Mouse (Mus musculus) thymus, postnatal 36 days (tissue): ENCODE results near the gene Skiv2l.
A peak's percentile ranks its signal among the peaks of the same experiment; 100 is the strongest.

Experiments
- DNase-seq, 2 experiments: peaks; one replicate each; pipeline ENCODE4 v3.0.0; 2022; ENCODE audit warnings: mixed read lengths in 2 of 2

Gene Skiv2l

DNA sequence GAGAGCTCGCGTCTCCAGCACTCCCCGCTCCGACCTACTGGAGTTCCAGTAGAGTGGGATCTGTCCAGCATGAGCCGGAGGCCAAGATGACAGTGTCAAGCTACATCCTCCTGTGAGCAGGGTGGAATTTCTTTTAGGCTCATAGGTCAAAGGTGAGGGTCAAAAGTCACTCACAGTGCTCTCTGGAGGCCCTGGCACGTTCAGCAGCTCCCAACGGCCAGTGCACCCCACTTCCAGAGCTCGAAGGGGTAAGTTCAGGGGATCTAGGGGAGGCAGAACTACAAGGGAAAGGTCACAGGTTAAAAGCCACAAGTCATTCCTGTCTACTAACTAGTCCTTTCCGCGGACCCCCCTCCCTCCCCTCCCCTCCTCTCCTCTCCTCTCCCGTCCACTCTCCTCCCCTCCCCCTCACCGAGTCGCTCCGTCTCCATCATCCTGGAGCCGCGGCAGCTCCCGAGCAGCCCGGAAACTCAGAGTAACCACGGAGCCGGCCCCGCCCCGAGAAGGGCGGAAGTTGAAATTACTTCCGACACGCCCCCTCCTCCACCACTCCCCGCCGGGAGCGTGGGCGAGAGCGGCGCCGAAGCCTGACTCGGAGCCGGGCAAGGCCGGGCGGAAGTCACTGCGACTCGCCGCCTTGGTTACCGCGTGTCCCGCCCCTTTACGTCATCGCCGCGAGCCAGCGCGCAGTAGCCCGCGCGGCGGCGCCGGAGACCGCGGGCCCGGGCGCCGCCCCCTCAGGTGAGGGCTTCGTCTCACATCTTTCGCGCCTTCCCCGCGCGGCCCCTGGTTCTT is at the start of gene Skiv2l, which contains the start of gene Nelfe:
Gene Skiv2l (minus strand): TSS at position 489 of the 795 bp plus-strand sequence.
Gene Nelfe (plus strand): TSS at position 670 of the 795 bp plus-strand sequence.
- DNase-seq = peak; percentile 98 to 99

DNA sequence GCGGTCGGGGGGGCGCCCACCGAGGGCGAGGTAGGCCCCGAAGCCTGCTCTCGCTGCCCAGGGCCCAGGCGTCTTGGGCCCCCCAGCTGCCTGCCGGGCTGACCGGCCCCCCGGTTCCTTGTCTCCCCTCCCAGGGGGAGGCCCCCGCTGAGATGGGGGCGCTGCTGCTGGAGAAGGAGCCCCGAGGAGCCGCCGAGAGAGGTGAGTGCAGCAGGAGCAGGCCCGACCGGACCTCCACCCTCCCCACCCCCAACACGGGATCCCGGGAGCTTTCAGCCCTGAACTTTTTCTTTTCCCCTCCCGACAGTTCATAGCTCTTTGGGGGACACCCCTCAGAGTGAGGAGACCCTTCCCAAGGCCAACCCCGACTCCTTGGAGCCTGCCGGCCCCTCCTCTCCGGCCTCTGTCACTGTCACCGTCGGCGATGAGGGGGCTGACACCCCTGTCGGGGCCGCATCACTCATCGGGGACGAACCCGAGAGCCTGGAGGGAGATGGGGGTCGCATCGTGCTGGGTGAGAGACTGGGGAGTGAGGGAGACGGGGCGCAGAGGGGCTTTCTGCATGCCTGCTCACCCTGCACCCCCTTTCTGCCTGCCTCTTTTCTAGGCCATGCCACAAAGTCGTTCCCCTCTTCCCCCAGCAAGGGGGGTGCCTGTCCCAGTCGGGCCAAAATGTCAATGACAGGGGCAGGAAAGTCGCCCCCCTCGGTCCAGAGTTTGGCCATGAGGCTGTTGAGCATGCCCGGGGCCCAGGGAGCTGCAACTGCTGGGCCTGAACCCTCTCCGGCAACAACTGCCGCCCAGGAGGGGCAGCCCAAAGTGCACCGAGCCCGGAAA is 49.3 kb upstream of the Skiv2l start:
- peak; percentile 60 to 72 for DNase-seq

DNA sequence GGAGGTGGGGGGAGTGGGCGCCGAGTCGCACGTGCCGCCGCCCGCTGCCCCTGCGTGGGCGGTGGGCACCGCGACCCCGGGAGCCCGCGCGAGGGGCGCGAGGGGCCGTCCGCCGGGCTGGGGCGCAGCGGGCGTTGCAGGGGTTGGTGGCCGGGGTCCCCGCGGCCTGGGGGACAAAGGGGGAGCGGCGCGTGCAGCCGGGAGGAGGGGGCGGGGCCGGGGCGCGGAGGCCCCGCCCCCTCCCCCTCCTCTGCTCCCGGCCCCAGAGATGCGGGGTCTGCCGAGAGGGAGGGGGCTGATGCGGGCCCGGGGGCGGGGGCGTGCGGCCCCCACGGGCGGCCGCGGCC is 48.7 kb upstream of the Skiv2l start:
- no peak for DNase-seq

DNA sequence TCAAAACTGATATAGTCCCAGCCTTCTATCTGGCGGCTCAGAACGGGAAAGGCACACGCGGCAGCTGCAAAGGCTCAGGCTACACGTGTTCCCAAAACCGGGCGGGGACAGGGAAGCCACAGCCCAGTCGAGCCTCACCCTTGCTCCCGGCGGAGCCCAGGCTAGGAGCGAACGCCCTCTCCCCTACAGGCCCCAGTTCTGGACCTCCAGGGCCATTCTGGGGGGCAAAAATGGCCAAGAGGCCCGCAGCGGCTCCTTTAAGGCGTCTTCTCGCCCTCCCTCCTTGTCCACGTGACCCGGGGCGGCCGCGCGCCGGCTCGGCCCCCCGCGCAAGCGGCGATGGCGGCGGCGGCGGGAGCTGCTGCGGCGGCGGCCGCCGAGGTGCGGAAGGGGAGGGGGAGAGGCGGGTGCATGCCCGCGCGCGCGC is 48.2 kb upstream of the Skiv2l start, which contains the start of the genes C2 and Ehmt2:
Gene C2 (minus strand): TSS at position 106 of the 427 bp plus-strand sequence.
Gene Ehmt2 (plus strand): TSS at position 310 of the 427 bp plus-strand sequence.
- peak; percentile 83 to 85 for DNase-seq

DNA sequence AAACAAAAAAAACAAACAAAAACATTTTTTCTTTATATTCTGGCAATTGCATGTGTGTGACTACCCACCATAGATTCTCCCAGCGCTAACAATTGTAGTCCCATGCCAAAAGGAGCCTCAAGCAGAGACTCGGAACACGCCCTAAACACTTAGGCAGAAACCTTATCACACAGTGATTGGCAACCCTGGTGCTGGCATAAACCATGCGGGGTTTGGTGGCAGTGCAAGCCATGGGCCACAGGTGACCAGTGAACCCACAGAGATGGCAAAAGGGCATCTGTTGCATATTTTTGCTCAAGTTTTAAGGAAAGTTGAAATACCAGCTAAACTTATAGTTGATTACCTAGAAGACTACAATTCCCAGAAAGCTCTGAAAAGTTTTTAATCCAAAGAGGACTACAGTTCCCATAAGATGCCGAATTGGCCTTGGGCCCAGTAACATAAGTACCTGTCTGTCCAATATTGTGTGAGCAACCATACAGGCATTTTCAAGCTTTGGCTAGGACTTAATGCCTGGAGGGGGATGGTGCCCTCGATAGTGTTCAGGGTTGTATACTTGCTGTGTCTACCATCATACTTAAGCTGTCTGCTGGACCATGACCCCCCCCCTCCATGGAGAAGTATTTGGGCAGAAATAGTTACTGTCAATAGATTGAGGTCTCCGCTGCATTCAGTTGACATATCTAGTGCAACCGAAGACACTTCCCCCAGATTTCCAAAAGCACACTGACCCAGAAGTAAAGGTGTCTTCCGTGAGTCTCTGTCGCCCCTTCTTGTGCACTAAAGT is 47.6 kb upstream of the Skiv2l start:
- no peak for DNase-seq

DNA sequence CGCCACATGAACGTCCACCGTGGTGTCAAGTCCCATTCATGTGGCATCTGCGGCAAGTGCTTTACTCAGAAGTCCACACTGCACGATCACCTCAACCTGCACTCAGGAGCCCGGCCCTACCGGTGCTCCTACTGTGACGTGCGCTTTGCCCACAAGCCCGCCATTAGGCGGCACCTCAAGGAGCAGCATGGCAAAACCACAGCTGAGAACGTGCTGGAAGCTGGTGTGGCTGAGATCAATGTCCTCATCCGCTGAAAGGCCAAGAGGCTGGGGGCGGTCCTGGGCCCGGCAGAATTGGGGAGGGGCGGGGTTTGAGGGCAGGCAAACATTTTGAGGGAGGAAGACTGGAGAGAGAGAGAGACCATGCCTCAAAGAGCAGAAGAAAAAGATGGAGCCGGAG is 46.4 kb upstream of the Skiv2l start:
- peak; percentile 25 to 50 for DNase-seq

DNA sequence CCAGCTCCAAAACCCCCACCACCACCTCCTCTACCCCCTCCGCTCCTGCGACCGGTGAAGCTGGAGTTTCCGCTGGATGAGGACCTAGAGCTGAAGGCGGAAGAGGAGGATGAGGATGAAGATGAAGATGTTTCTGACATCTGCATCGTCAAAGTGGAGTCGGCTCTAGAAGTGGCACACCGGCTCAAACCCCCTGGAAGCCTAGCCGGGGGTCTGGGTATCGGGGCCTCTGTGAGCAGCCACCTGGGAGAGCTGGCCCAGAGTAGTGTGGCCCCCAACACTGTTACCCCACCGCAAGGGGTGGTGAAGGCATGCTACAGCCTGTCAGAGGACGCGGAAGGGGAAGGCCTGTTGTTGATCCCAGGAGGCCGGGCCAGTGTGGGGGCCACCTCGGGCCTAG is 45.7 kb upstream of the Skiv2l start:
- no peak for DNase-seq

DNA sequence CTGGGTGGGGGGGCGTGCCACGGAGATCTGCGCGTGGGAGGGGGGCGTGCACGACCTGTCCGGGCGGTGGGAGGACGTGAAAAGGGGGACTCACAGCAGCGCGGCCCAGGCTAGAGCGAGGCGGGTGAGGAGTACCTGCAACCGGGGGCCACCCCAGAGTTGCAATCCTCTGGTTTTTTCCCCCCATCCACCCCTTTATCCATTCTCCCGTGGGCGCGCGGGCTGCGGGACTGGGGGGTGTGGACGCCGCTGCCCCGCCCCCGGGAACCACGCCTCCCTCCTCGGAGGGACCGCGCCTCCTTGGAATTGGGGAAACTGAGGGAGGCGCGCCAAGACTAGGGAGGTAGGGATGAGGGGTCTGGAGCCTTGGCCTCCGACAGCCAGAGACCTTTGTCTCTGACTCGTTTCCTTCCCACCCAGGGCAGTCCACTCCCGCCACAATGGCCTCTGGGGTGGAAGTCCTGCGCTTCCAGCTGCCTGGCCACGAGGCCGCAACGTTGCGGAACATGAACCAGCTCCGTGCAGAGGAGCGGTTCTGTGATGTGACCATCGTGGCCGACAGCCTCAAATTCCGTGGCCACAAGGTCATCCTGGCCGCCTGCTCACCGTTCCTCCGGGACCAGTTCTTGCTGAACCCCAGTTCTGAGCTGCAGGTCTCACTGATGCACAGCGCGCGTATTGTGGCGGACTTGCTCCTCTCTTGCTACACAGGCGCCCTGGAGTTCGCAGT is 45.0 kb upstream of the Skiv2l start:
- DNase-seq = peak in 1 of 2 experiments; percentile 42

DNA sequence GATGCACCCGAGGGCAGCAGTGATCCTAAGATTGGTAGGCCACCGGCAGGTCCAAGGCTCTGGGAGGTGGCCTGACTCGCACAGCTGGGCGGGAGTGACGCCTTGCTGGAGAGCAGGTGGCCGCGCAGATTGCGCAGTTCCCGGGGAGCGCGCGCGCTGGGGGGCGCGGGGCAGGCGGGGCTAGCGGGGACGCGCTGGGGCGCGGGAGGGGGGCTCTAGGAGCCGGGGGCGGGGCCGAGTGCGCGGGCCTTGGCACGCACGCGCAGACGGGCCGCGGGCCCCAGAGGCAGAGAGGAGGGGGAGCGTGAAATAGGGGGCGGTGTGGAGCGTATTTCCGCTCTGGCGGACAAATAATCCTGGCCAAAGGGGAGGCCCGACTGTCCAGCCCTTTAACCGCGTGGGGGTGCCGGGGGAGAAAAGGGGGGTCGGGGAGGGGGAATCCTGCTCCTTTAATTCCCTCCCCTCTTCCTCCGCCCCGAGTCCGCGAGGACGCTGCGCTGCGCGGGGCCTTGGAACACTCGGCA is 44.1 kb upstream of the Skiv2l start:
- DNase-seq = peak; percentile 92

DNA sequence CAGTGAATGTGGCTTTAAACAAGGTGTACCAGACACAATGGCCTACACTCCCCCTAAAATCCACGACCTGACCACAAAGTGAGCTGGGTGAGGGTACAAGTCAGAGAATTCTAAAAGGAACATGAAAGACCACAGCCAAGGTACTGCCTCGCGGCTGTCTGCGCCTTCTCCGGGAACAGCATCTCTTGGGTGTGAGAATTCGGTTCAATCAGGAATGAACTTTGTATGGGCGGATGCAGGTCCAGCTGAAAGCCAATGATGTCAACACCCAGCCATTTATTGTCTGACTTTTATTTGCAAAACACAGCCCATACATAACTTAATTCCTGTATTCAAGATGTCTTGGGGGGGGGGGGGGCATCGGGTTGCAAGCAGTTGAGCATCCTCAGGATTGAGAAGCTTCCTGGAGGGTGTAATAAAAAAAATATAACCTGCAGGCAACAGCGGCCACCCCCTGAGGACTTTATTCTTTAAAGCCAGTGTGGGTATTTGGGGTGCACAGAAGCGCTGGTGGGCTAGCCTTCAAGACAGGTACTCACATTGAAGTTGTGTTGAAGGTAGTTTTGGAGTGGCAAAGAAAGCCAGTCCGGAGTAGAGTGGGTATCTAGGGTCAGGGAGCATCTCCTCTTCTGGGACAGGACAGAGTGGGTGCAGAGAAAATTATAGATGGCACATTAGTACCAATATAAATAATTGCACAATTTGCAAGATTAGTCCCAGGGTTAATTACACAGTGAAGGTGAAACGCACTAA is 43.2 kb upstream of the Skiv2l start:
- no peak for DNase-seq

DNA sequence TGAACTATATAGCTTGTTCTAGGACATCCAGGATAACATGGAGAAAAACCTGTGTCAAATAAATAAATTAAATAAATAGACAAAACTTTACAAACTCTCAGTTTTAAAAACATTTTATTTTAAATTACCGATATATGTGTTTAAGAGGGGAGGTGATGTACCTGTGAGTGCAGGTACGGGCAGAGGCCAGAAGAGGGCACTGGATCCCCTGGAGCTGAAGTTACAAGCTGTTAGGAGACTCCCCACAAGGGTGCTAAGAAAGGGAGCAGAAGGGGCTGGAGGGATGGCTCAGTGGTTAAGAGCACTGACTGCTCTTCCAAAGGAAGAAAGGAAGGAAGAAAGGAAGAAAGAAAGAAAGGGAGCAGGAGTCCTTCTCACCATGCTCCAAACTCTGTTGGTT is 41.4 kb upstream of the Skiv2l start:
- DNase-seq = no peak

DNA sequence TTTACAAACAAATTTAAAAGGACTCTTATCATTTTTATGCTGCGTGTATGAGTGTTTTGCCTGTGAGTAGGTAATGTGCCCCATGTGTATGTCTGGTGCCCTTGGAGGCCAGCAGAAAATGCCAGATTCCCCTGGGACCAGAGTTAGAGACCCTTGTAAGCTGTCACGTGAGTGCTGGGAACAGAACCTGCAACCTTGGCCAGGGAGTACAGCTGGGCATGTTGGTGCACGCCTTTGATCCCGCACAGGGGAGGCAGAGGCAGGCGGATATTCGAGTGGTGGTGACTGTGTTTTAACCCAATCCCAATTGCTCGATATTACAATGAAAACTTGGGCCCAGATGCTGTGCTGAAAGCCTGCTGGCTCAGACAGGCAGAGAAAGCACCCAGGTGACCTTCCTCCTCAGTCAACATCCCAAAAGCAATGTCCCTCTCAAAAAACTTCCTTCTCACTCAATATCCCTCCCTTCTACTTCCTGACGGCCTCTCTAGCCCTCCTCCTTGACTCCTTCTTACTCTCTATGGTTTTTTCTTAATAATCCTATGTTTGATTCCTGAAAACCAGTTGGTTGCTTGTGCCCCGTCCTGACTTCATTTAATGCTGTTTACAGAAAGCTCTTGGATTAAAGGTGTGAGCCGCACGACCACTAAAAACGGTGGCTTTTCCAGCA is 40.2 kb upstream of the Skiv2l start:
- DNase-seq = no peak

DNA sequence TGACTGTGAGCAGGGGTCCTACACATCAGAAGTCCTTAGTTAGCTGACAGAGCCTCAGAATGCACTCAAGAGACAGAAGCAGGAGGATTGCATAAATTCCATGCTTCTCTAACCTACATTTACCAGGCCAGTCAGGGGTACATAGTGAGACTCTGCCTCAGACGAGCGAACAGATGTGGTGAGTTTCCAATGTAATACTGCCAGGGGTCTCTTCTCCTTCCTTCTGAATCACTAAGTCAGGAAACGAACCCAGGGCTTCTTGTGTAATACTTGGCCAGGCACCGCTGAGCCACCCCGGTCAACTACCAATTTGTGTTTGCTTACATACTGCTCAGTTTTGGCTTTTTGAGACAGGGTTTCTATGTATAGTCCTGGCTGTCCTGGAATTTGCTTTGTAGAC is 37.9 kb upstream of the Skiv2l start:
- DNase-seq = no peak

DNA sequence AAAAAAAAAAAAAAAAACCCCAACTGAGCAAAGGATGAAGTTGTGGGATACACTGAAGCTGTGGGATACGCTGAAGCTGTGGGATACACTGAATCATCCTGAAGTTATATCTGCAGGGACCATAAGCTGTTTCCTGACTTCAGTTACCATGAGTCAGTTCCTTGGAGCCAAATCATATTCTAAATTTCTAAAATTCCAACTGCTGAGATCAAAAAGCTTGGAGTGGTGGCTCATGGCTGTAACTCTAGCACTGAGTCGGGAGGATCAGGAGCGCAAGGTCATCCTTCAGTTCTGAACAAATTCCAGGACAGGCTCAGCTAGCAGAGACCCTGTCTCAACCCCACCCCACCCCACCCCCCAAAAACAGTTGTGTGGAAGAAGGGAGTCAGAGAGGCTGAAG is 35.6 kb upstream of the Skiv2l start:
- DNase-seq = no peak

DNA sequence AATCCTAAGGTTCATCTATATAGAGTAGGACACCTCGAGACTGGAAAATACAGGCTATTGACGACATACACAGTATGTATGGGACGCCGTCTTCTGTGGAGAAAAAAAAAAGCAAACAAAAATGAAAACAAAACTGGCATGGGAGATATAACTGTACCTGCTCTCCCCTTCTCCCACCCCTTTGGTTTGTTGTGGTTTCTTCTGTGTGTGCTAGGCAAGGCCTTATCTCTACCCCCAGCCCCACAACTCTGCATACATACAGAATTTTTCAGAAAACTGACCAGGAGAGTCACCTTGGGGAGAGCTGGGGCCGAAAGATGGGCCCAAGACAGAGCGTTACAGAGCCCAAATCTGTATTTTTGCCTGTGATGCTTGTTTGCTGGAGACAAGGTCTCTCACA is 34.7 kb upstream of the Skiv2l start:
- DNase-seq = no peak

DNA sequence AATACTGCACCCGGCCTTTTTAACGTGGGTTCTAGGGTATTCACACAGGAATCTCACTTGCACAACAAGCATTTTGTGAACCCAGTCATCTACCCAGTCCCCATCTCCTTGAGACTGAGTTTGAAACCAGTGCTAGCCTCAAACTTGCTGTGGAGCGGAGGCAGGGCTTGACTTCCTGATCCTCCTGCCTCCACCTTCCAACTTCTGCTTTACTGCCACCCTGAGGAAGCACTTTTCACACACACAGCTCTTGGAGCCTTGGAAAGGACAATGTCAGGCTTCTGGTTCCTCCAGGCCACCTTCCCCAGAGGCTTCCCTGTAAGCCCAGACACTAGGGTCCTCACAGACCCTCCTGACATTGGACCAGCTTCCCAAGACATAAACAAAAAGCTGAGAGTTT is 33.3 kb upstream of the Skiv2l start:
- DNase-seq = no peak

DNA sequence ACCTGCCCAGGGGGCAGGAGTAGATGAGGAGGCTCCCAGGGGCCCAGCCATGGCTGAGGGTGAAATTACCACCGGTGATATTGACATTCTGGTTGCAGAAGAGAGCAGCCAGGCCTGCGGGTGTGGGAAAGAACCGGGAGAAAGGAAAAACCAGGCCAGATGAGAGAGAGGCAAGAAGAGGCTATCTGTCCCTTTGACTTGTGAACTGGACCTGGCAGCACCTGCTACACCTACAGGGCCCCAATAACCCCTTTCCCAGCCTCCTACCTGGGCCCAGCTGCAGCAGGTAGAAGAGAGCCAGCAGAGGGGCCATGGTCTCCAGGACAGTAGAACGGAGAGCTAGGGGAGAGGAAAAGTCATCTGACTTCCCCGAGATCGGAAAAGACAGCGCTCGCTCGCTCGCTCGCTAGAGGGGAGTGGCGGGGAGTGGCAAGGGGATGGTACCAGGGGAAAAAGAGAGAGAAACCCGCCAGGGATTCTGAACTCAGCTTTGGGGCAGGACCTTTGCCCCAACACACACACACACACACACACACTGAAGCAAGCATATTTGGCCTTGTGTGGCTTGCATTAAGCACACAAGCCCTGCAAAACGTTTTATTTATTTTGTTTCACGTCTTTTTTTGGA is 31.8 kb upstream of the Skiv2l start, which contains the start of gene Gm20547:
Gene Gm20547 (minus strand): TSS at position 360 of the 628 bp plus-strand sequence.
- DNase-seq = no peak

DNA sequence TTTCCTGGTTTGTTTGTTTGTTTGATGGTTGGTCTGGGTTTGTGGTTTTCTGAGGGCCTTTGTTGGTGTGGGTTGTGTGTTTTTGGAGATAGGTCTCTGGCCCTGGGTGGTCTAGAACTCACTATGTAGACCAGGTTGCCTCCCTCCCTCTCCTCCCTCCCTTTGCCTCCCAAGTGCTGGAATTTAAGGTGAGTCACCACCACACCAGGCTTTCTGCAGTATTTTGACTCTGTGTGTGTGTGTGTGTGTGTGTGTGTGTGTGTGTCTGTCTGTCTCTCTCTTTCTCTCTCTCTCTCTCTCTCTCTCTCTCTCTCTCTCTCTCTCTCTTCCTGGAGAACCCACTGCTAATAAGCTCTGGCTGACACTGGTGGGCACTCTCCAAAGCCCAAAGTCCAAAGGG is 31.2 kb upstream of the Skiv2l start:
- no peak for DNase-seq

DNA sequence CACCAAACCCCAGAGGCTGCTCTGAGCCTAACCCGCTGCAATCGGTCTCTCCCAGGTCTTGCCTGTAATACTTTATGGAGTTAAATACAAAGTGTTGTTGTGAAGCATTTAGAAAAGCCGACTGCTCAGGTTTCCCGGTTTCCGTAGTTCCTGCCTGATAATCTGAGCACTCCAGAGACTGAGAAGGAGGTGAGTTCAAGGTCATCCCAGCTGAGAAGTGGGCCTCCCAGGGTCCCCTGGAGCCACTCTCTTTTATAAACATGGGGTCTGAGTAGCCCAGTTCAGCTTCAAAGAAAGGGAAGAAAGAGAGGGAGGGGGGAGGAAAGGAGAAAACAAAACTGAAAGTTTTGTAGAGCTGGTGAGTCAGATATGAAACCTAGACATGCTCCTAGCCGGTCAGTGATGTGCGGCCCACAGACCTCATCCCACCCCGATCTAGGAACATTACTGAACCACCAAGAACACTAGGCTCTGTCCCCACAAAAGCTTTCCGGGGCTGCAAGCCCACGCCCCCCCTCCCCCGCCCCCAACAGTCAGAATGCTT is 29.4 kb upstream of the Skiv2l start, which contains the start of gene Zbtb12:
Gene Zbtb12 (plus strand): TSS at position 148 of the 544 bp plus-strand sequence.
- DNase-seq = no peak

DNA sequence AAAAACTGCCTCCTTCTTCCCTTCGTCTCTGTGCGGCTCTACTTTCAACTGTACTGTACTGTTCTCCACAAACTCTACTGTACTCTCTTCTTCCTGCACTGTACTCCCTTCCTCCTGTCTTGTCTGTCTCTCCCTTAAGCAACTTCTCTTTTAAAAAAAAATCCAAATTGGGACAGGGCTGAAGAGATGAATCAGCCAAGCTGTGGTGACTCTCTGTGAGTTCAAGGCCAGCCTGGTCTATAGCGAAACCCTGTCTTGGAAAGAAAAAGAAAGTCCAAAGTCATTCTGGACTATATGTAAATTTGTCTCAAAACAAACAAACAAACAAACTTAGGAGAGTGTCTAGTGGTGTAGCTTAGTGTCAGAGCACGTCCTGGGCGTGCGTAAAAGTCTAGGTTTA is 24.3 kb upstream of the Skiv2l start:
- DNase-seq = no peak
